Mouse (Mus musculus): Measurements from ENCODE around the gene Tfeb. TPM values are rescaled to one million over a fixed set of nuclear protein-coding genes. Genes with fewer than 3 reads are reported as not detected.
A peak's percentile ranks its signal among the peaks of the same experiment; 100 is the strongest.

The Tfeb gene
- polyA plus RNA-seq, 1 experiment from 2014 or later = 23.0 TPM

- Histone ChIP-seq H3K4me1 (replicated peaks; ENCODE audit: insufficient read depth, low read length) (no peaks in the 10 kb centered on the region), H3K4me3 (replicated peaks; ENCODE audit: low read depth, low read length) (no peak overlapping the region), H3K4me2 (ENCODE audit: low read length) (no peak overlapping the region), H3K9ac (ENCODE audit: low read depth, low read length) (no peak overlapping the region), H3K27me3 (ENCODE audit: insufficient read depth, low read length) (no peaks in the 10 kb centered on the region), H3K9me3 (replicated peaks; ENCODE audit: low read length) (no peaks in the 10 kb centered on the region), H3K36me3 (ENCODE audit: insufficient read depth, low read length) (no peaks in the 10 kb centered on the region), H3K27ac (no peak overlapping the region)
- TF ChIP-seq CTCF (IDR thresholded peaks at IDR 0.05; ENCODE audit: low read depth) = no peak
- peak; percentile 32 for DNase-seq (ENCODE audit: low spot score)
- 28% methylated on average over 6 of the region's 6 CpGs for WGBS
- ATAC-seq (replicated peaks; ENCODE audit: low FRiP score, low read depth) = no peak
These were observed 19.5 kb downstream of the Tfeb start for GRCm38 (mm10) chr17:47756366-47756765.

DNA sequence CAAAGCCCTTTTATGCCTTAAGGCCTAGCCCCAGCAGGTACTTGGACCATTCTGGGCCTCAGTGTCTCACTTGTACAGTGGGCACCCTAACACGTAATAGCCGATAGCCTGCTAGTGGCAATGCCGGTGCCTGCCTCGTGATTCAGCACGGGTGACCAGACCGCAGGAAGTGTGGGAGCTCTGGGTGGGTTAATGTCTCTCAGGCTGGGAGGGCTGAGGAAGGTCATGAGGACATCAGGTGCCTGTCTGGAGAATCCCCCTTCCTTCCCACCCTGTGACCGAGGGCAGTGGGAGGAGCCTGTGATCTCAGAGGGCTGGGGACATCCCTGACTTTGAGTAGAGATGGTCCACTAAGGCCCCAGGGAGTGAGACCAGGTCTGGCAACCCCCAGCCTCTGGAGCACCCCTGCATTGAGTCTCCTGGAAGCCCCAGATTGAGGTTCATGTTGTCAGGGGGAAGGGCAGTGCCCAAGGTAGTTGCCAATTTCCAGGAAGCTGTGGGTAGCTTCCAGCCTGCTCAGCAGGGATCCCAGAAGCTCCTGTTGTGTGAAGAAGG is 20.3 kb downstream of the Tfeb start:
- Histone ChIP-seq H3K27ac (no peak overlapping the region), H3K4me2 (ENCODE audit: low read length) (no peak overlapping the region), H3K27me3 (ENCODE audit: insufficient read depth, low read length) (no peaks in the 10 kb centered on the region), H3K4me3 (replicated peaks; ENCODE audit: low read depth, low read length) (no peak overlapping the region), H3K36me3 (ENCODE audit: insufficient read depth, low read length) (no peaks in the 10 kb centered on the region), H3K4me1 (replicated peaks; ENCODE audit: insufficient read depth, low read length) (no peaks in the 10 kb centered on the region), H3K9me3 (replicated peaks; ENCODE audit: low read length) (no peaks in the 10 kb centered on the region), H3K9ac (ENCODE audit: low read depth, low read length) (no peak overlapping the region)
- DNase-seq (ENCODE audit: low spot score) = no peak
- 58% methylated on average over 7 of the region's 7 CpGs for WGBS
- ATAC-seq (replicated peaks; ENCODE audit: low FRiP score, low read depth) = no peak
- no peak for TF ChIP-seq CTCF (IDR thresholded peaks at IDR 0.05; ENCODE audit: low read depth)

DNA sequence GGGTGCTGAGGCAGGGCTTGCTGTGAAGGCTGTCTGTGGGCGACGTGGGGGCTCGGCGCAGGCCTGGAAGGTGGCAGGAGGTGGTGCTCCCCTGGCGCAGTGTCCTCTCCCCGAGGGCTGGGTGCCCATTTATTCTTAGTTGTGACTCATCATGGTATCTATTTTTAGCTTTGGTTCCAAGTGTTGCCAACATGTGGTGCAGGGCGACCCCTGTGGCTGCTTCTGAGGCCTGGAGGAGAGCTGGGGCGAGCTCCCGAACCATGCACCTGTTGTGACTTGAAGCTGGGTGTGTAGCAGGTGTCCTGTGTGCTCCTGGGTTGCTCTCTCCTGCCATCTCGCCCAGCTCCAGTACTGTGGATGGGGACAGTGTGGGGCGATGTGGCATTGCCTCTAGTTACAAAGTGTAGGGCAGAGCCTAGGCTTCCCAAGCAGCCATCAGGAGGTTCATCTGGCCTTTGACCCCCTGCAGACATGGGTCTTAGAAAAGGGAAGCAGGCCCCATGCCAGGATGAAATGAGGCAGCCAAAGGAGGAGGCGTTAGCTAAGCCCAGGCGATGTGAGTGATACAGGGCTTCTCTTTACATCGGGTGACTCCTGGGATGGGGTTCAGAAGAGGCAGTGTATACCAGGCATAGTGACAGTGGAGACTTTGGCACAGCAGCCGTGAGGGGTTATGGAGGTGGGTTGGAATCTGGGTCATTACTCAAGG is 23.0 kb downstream of the Tfeb start:
- peak; percentile 12; the same call in 1 of the 2 replicates for TF ChIP-seq CTCF (IDR thresholded peaks at IDR 0.05; ENCODE audit: low read depth)
- Histone ChIP-seq H3K4me2 (ENCODE audit: low read length) (no peak overlapping the region), H3K4me3 (replicated peaks; ENCODE audit: low read depth, low read length) (no peak overlapping the region), H3K36me3 (ENCODE audit: insufficient read depth, low read length) (no peaks in the 10 kb centered on the region), H3K4me1 (replicated peaks; ENCODE audit: insufficient read depth, low read length) (peaks cover 6% of the 10 kb centered on the region; the same call in 1 of the 2 replicates), H3K9ac (ENCODE audit: low read depth, low read length) (no peak overlapping the region), H3K27me3 (ENCODE audit: insufficient read depth, low read length) (no peaks in the 10 kb centered on the region), H3K27ac (no peak overlapping the region), H3K9me3 (replicated peaks; ENCODE audit: low read length) (no peaks in the 10 kb centered on the region)
- WGBS = 79% methylated on average over 15 of the region's 15 CpGs
- DNase-seq (ENCODE audit: low spot score) = no peak
- no peak for ATAC-seq (replicated peaks; ENCODE audit: low FRiP score, low read depth)

- Histone ChIP-seq H3K4me2 (ENCODE audit: low read length) (no peak overlapping the region), H3K36me3 (ENCODE audit: insufficient read depth, low read length) (no peaks in the 10 kb centered on the region), H3K27me3 (ENCODE audit: insufficient read depth, low read length) (no peaks in the 10 kb centered on the region), H3K27ac (0 out of 2 replicates have a peak overlapping the region, but pooled peaks have one; percentile 42), H3K4me3 (replicated peaks; ENCODE audit: low read depth, low read length) (no peak overlapping the region), H3K9ac (ENCODE audit: low read depth, low read length) (no peak overlapping the region), H3K9me3 (replicated peaks; ENCODE audit: low read length) (no peaks in the 10 kb centered on the region), H3K4me1 (replicated peaks; ENCODE audit: insufficient read depth, low read length) (peaks cover 6% of the 10 kb centered on the region; the same call in 1 of the 2 replicates)
- WGBS = 69% methylated on average over 7 of the region's 7 CpGs
- TF ChIP-seq CTCF (IDR thresholded peaks at IDR 0.05; ENCODE audit: low read depth) = no peak
- DNase-seq (ENCODE audit: low spot score) = no peak
- ATAC-seq (replicated peaks; ENCODE audit: low FRiP score, low read depth) = no peak
These were observed 25.2 kb downstream of the Tfeb start for GRCm38 (mm10) chr17:47762028-47762427.

- peak; percentile 35 for DNase-seq (ENCODE audit: low spot score)
- Histone ChIP-seq H3K9me3 (replicated peaks; ENCODE audit: low read length) (no peaks in the 10 kb centered on the region), H3K4me2 (ENCODE audit: low read length) (no peak overlapping the region), H3K4me1 (replicated peaks; ENCODE audit: insufficient read depth, low read length) (peaks cover 6% of the 10 kb centered on the region; the same call in 1 of the 2 replicates), H3K27ac (peak overlapping the region; percentile 42), H3K36me3 (ENCODE audit: insufficient read depth, low read length) (no peaks in the 10 kb centered on the region), H3K4me3 (replicated peaks; ENCODE audit: low read depth, low read length) (no peak overlapping the region), H3K27me3 (ENCODE audit: insufficient read depth, low read length) (no peaks in the 10 kb centered on the region), H3K9ac (ENCODE audit: low read depth, low read length) (0 out of 2 replicates have a peak overlapping the region, but pooled peaks have one; percentile 18)
- ATAC-seq (replicated peaks; ENCODE audit: low FRiP score, low read depth) = peak; percentile 45; the same call in 1 of the 2 replicates
- WGBS = 56% methylated on average over 13 of the region's 13 CpGs
- TF ChIP-seq CTCF (IDR thresholded peaks at IDR 0.05; ENCODE audit: low read depth) = no peak
These were observed 25.9 kb downstream of the Tfeb start for GRCm38 (mm10) chr17:47762518-47763340.

- Histone ChIP-seq H3K27me3 (ENCODE audit: insufficient read depth, low read length) (no peaks in the 10 kb centered on the region), H3K9ac (ENCODE audit: low read depth, low read length) (no peak overlapping the region), H3K9me3 (replicated peaks; ENCODE audit: low read length) (no peaks in the 10 kb centered on the region), H3K4me3 (replicated peaks; ENCODE audit: low read depth, low read length) (no peak overlapping the region), H3K27ac (no peak overlapping the region), H3K4me1 (replicated peaks; ENCODE audit: insufficient read depth, low read length) (peaks cover 6% of the 10 kb centered on the region; the same call in 1 of the 2 replicates), H3K36me3 (ENCODE audit: insufficient read depth, low read length) (no peaks in the 10 kb centered on the region), H3K4me2 (ENCODE audit: low read length) (no peak overlapping the region)
- WGBS = 59% methylated on average over 4 of the region's 4 CpGs
- no peak for TF ChIP-seq CTCF (IDR thresholded peaks at IDR 0.05; ENCODE audit: low read depth)
- ATAC-seq (replicated peaks; ENCODE audit: low FRiP score, low read depth) (no peak), DNase-seq (ENCODE audit: low spot score) (no peak)
These were observed 29.2 kb downstream of the Tfeb start for GRCm38 (mm10) chr17:47765986-47766385.
